Mouse (Mus musculus): ENCODE measurements around the gene Irf9. TPM values are rescaled to one million over a fixed set of nuclear protein-coding genes. Genes with fewer than 3 reads are reported as not detected.

The Irf9 gene
- total RNA-seq (2023): 49.8 and 55.5 TPM in 2 replicates

DNA sequence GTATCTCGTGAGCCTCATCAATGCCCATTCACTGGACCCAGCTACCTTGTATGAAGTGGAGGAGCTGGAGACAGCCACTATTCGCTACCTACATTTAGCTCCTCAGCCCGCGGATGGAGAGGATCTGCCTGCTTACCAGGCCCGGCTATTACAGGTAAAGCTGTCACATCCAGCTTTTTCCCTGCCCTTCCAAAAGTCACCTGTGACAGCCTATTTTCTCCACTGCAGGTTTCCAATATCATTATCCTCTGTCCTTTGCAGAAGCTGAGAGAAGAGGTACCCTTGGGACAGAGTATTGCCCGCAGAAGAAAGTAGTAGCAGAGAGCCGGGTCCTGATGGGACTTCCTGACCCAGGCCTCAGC is at the start of gene Irf9:
Gene Irf9 (plus strand): TSS at position 301 of the 362 bp plus-strand sequence.

DNA sequence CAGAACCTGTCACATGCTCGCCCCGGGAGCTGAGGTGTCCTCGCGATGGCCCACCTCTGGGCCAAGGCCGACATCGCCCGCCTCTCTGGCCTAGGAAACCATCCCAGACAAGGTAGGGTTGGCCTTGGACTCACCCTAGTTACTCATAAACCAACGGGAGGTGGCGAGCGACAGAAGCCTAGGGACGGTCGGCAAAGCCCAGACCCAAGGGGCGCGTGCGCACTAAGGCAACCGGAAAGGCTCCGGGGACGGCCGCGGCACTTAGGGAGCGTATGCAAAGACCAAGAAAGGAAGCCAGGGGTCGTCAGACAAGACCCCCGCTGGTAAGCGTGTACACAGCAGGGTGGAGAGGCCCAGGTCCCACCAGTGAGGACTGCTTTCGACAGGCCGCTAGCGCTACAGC is 43.6 kb upstream of the Irf9 start, which contains the start of gene Dcaf11:
Gene Dcaf11 (plus strand): TSS at position 208 of the 403 bp plus-strand sequence.

GRCm38 (mm10) chr14:55560202-55561073 is 42.9 kb upstream of the Irf9 start, which contains the start of gene A730061H03Rik:
TSS of gene A730061H03Rik (minus strand) at chr14:55560406.

DNA sequence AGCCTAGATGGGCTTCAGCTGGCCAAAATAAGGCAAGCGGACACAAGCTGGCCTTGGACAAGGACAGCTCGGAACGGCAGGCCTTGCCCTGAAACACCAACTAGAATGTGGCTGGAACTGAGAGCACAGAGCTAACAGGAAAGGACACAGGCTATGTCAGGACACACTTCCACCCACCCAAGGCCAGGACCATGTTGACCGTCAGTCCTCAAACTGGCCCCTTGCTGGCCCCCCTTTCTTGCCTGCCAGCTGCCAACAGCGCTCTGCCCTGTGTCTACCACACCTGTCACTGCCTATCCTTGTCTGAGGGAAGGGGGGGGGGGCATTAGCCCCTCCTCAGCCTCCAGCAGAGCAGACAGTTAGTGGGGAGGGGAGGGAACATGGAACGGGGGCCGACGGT is 28.1 kb upstream of the Irf9 start, which contains the start of gene Fitm1:
Gene Fitm1 (plus strand): TSS at position 316 of the 400 bp plus-strand sequence.

GRCm38 (mm10) chr14:55577871-55578667 is 25.3 kb upstream of the Irf9 start, which contains the start of gene Psme1:
TSS of gene Psme1 (plus strand) at chr14:55578123.

DNA sequence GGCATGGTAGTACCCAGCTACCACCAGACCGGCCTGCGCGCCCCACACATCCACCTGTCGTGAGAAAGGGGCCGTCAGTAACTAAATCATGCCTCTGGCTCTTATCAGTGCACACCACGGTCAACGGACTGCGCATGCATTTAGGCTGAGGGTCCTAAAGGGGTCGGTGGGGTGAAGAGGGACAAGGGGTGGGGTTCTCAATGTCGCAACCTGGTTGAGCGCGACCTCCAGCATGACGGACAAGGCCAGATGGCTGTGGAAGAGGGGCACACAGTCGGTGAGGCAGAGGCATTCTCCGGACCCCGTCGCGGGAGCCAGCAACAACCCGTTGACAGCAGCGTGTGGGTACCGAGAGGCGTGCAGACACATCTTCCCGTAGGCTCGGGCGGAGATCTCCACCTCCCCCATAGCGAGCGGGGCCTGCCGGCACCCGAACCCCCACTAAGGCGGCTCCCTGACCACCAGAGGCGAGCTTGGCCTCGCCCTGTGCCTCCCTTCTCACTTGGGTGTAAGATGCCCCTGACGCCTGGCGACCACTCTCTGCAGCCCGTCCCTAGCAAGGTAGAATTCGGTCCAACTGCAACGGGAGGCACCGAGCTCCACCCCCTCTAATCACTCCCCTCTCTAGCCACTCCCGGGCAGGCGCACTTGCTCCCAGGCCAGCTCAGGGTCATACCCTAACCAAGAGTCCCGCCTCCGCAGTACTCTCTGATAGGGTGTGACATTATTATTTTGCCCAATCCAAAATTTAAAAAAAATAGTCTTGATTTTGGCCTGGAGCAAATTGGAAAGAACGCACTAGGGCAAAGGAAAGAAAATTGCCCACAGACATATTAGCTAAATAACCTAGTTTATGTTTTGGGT is 18.4 kb upstream of the Irf9 start, which contains the start of gene Emc9:
Gene Emc9 (minus strand): TSS at position 601 of the 864 bp plus-strand sequence.

GRCm38 (mm10) chr14:55590748-55591330 is 12.5 kb upstream of the Irf9 start, which contains the start of gene Psme2:
TSS of gene Psme2 (minus strand) at chr14:55591113.

GRCm38 (mm10) chr14:55591331-55591891 is 12.0 kb upstream of the Irf9 start, which contains the start of gene Rnf31:
TSS of gene Rnf31 (plus strand) at chr14:55591708.

GRCm38 (mm10) chr14:55617822-55618221 is 14.5 kb downstream of the Irf9 start, which contains the start of gene Rec8:
TSS of gene Rec8 (plus strand) at chr14:55618037.

DNA sequence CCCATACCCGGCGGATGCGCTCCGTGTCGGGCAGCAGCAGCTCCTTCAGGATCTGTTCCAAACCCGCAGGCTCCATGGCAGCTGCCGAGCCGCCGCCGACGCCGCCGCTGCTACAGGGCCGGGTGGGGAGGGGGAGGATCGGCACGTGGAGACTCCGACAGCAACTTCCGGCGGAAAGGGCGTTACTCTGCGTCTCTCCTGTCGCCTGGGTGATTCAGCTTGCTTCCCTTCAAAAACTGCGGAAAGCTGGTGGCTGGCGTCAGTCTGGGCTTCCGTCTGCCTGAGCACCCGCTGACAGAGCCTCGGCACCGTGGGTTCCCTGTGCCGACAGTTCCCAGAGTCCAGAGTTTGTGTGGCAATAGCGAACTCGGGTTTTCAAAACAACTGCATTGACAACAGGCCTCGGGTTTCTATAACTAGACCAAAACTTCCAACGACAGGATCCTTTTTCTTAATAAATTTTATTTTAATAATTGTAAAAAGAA is 32.2 kb downstream of the Irf9 start, which contains the start of gene Ipo4:
Gene Ipo4 (minus strand): TSS at position 435 of the 485 bp plus-strand sequence.

DNA sequence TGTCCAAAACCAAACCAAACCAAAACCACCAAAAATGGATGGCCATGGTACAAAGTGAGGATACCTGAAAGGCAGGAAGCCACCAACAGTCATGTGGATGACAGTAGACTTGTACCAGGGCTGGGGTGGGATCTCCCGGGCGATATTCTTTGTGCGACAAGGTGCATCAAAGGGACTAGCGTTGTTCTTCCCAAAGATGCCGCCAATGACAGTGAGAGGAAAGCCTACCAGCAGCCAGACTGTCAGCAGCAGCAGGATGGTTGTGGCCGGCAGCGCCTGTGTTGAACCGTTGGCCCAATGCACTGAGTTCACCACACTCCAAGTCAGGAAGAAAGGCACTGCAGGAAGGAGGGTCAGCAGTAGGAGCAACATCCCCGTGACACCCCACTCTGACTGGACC is 34.4 kb downstream of the Irf9 start, which contains the start of gene Gm49378:
Gene Gm49378 (minus strand): TSS at position 101 of the 400 bp plus-strand sequence.

DNA sequence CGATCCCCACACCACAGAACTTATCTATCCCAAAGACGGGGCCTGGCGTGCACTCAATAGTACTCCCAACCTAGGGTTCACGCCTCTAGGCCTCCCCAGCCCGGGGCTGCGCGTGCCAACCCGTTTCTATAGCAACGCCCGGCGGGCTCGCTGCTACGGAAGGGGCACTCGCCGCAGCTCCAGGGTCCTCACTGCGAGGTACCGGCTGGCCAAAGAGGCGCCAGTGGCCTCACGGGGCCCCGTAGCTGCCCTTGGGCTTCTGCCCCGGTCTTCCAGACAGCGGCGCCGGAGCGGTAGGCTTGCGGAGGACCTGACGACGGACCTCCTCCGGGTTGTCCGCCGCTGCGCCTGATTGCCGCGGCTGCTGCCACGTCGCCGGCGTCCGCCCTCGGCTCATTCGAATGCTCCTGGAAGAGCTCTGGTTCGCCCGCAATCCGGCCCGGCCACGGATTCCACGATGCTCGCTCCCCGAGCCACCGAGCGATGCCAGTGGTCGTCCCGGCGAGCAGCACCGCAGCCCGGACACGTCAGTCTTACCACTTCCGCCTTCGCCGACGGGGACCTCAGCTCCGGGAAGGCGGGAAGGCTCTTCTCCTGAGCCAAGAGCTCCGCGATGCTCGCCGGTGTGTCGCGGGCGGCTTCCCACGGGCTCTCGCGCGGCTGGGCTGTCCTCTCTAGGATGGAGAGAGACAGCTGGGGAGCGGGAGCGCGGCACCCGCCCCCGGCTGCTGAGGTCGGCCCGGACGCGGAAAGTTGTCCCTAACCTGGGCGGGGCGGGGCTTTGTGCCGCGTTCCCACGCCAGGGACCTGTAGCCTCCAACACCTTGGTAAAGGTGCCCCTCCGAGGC is 39.9 kb downstream of the Irf9 start, which contains the start of gene Tm9sf1:
Gene Tm9sf1 (minus strand): TSS at position 747 of the 848 bp plus-strand sequence.

DNA sequence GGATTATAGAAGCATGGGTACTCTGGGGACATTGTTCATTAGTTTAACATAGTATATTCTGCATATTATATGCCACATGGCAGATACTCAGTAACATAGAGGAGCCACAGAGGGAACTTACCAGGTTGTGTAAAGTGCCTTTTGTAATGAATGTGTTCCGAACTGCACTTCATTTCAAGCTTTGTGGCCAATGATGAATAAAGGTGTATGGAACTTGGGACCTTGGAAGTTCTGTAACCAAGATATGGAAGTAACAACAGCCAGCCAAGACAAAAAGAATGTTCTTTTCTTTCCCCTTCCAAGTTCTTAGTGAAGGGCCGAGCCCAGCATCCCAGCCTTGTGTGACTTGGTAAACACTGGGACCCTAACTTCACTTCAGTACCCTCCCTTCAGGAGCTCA is 46.5 kb downstream of the Irf9 start, which contains the start of gene Tssk4:
Gene Tssk4 (plus strand): TSS at position 301 of the 400 bp plus-strand sequence.

Other genes with a start within 250 kb of the Irf9 start
- 12.9 and 13.7 TPM in 2 replicates for gene Dhrs4, start 124.8 kb upstream of the Irf9 start, total RNA-seq (2023)
- not detected in 2 replicates for gene Carmil3, start 112.9 kb upstream of the Irf9 start, total RNA-seq (2023)
- gene Cpne6, start 93.1 kb upstream of the Irf9 start, total RNA-seq (2023): not detected in 2 replicates
- not detected in 2 replicates for gene Nrl, start 78.6 kb upstream of the Irf9 start, total RNA-seq (2023)
- gene Pck2, start 63.3 kb upstream of the Irf9 start, total RNA-seq (2023): 14.4 and 20.4 TPM in 2 replicates
- 44.0 and 53.0 TPM in 2 replicates for gene Dcaf11, start 43.6 kb upstream of the Irf9 start, total RNA-seq (2023)
- 1.2 and 2.0 TPM in 2 replicates for gene A730061H03Rik, start 43.2 kb upstream of the Irf9 start, total RNA-seq (2023)
- gene Fitm1, start 28.0 kb upstream of the Irf9 start, total RNA-seq (2023): not detected in 2 replicates
- gene Psme1, start 25.4 kb upstream of the Irf9 start, total RNA-seq (2023): 122 and 139 TPM in 2 replicates
- 1.5 and 1.8 TPM in 2 replicates for gene Emc9, start 18.3 kb upstream of the Irf9 start, total RNA-seq (2023)
- 174 and 199 TPM in 2 replicates for gene Psme2, start 12.5 kb upstream of the Irf9 start, total RNA-seq (2023)
- 49.9 and 68.0 TPM in 2 replicates for gene Rnf31, start 11.9 kb upstream of the Irf9 start, total RNA-seq (2023)
- 0.22 TPM in 1 of 2 replicates, not detected in the other for gene Rec8, start 14.5 kb downstream of the Irf9 start, total RNA-seq (2023)
- gene Ipo4, start 32.4 kb downstream of the Irf9 start, total RNA-seq (2023): 10.0 and 12.5 TPM in 2 replicates
- 1.5 and 2.2 TPM in 2 replicates for gene Gm49378, start 34.3 kb downstream of the Irf9 start, total RNA-seq (2023)
- 29.1 and 33.0 TPM in 2 replicates for gene Tm9sf1, start 40.2 kb downstream of the Irf9 start, total RNA-seq (2023)
- gene Tssk4, start 46.6 kb downstream of the Irf9 start, total RNA-seq (2023): 1.3 and 1.7 TPM in 2 replicates
- 9.4 and 11.2 TPM in 2 replicates for gene Mdp1, start 56.9 kb downstream of the Irf9 start, total RNA-seq (2023)
- gene Gmpr2, start 68.4 kb downstream of the Irf9 start, total RNA-seq (2023): 12.0 and 12.3 TPM in 2 replicates
- 129 and 152 TPM in 2 replicates for gene Nedd8, start 68.6 kb downstream of the Irf9 start, total RNA-seq (2023)
- gene Tinf2, start 78.2 kb downstream of the Irf9 start, total RNA-seq (2023): 47.7 and 63.8 TPM in 2 replicates
- gene Tgm1, start 110.4 kb downstream of the Irf9 start, total RNA-seq (2023): 2.1 and 2.6 TPM in 2 replicates
- gene Rabggta, start 118.7 kb downstream of the Irf9 start, total RNA-seq (2023): 23.7 and 38.4 TPM in 2 replicates
- 47.8 and 56.7 TPM in 2 replicates for gene Dhrs1, start 142.1 kb downstream of the Irf9 start, total RNA-seq (2023)
- gene Nop9, start 142.1 kb downstream of the Irf9 start, total RNA-seq (2023): 12.1 and 17.3 TPM in 2 replicates
- gene Cideb, start 154.9 kb downstream of the Irf9 start, total RNA-seq (2023): 0.77 TPM in 1 of 2 replicates, not detected in the other
- gene Ltb4r2, start 157.9 kb downstream of the Irf9 start, total RNA-seq (2023): 0.43 and 1.0 TPM in 2 replicates
- 203 and 207 TPM in 2 replicates for gene Ltb4r1, start 162.4 kb downstream of the Irf9 start, total RNA-seq (2023)
- 0.63 TPM in 1 of 2 replicates, not detected in the other for gene Adcy4, start 180.5 kb downstream of the Irf9 start, total RNA-seq (2023)
- 42.5 and 50.7 TPM in 2 replicates for gene Ripk3, start 185.3 kb downstream of the Irf9 start, total RNA-seq (2023)
- gene Nfatc4, start 219.6 kb downstream of the Irf9 start, total RNA-seq (2023): not detected in 2 replicates